Mouse (Mus musculus) heart, postnatal 36 days (tissue): Measurements from ENCODE around the gene Gm11639. TPM values are rescaled to one million over a fixed set of nuclear protein-coding genes. Genes with fewer than 3 reads are reported as not detected.
"Not testable (repeated sequence)": the region's sequence is repeated elsewhere in the genome, so short reads cannot be mapped to it uniquely, and the experiment has no call there.

Experiments used
- DNase-seq, 2 experiments: peaks; one replicate each; pipeline ENCODE4 v3.0.0; 2021 to 2022
- intact Hi-C: fragments of 180-260 bp; cut with DNase I; formaldehyde crosslinking; loops from one replicate; pipeline ENCODE4 v1.15.1; 2025
- total RNA-seq, 2 experiments: library from RNA; stranded (reverse); gene quantifications; 2 replicates each; pipeline ENCODE4 v1.2.3; 2021

The Gm11639 gene
- total RNA-seq, 2 experiments from 2014 or later, result 0.03 TPM

DNA sequence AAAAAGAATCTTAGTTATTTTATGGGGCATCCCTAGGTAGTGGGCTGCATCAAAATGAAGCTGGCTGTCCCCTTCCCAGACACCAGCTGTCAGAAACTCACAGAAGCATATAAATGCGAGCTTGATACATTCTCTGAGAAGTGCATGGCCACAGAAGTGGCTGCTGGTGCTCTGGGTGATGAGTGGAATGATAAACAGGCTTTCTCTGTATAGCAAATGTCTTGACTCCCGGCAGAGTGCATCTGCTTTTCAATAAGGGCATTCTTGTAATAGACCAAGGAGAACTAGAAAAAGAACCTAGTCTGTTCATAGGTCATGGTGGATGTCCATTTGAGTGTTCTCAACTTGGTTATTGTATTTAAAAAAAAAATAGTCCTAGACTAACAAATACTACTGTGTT is 345.6 kb downstream of the Gm11639 start:
- intact Hi-C loops, result no loop called here
- DNase-seq, result no peak

GRCm38 (mm10) chr11:105035081-105035480 is 349.6 kb downstream of the Gm11639 start:
- no peak for DNase-seq

DNA sequence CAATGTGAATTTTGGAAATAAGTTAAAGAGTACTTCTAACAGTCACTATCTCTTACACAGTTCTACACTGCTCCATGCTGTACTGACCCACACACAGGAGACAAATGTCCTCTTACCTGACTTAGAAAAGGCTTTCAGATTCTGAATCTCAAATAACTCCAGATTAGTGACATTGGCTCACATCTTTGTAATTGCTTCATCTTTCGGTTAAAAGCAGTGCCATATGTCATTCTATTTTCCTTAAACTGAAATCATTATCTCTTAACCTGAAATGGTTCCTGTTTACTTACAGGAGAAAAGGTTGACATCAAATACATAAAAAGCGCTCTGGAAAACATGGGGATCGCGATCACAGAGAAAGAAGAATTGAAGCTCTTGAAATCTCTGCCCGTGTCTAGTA is 377.8 kb downstream of the Gm11639 start, which contains the start of gene Efcab3:
TSS of gene Efcab3 (plus strand) at position 301 of the 400 bp plus-strand sequence.
- intact Hi-C loops, result no loop called here
- no peak for DNase-seq

More at GRCm38 (mm10) chr11:105035081-105035480, 349.6 kb downstream of the Gm11639 start:
- intact Hi-C loops, result no loop called here

- intact Hi-C loops, DNase-seq: not testable (repeated sequence)
Observed at GRCm38 (mm10) chr11:105112448-105112847, 426.9 kb downstream of the Gm11639 start.

DNA sequence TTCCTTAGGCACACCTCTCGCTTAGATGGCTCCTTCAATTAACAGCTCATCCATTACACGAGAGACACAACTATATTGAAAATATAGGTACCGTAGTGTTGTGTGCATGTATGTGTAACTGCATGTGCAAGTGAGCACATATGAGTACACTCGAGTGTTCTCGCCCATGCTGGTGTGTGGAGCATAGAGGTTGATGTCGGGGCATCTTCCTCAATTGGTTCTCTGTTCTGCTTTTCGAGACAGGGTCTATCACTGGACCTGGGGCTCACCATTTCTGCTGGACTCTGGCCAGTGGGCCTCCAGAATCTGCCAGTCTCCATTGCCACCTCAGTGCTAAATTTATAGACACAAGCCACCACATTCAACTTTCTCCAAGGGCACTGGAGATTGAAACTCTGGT is 432.3 kb downstream of the Gm11639 start:
- DNase-seq, result no peak
- intact Hi-C loops, result no loop called here

GRCm38 (mm10) chr11:105120551-105121061 is 435.1 kb downstream of the Gm11639 start:
- intact Hi-C loops, result loop anchor here (5.0 to 10.0 kb wide), 2 partner anchors 114 to 528 kb away; no protein-coding TSS in a partner anchor
- no peak for DNase-seq

- not testable (repeated sequence) for DNase-seq
- intact Hi-C loops, result loop anchor here (5.0 to 10.0 kb wide), 2 partner anchors 113 to 529 kb away; no protein-coding TSS in a partner anchor
Observed at GRCm38 (mm10) chr11:105121792-105122191, 436.3 kb downstream of the Gm11639 start.

- DNase-seq, result peak; percentile 26 to 30
- intact Hi-C loops, result loop anchor here (5.0 to 10.0 kb wide), 2 partner anchors 111 to 532 kb away; no protein-coding TSS in a partner anchor
Observed at GRCm38 (mm10) chr11:105123986-105124385, 438.5 kb downstream of the Gm11639 start.

DNA sequence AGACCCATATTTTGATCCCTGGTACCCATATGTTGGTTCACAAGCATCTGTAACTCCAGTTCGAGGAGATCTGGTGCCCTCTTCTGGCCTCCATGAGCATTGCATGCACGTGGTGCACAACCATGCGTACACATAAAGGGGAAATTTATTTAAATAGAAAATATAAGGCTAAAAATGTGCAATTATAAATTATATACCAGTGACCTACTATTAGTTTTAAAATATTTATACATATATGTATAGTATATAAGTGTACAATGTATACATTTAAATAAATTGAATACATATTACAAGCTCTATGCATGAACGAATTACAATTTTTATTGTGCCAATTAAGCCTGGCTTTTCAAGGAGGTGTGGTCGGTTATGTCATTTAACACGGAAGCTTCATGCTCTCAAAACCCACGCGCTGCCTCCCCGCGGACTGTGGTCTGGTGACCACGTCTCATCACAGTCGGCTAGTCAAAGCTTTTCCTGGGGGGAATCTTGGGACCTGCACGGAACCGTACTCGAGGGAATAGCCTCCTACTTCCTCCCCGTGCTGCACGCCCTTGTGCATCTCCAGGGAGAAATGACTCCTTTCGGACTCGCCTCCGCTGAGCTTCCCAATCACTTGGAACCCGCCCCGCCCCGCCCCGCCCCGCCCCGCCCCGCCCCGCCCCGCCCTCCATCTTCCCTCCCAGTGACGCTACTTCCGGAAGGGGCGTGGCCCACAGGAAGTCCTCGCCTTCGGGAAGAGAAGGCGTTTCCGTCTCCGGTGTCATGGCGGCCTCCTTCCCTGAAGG is 440.4 kb downstream of the Gm11639 start, which contains the start of gene Mettl2:
TSS of gene Mettl2 (plus strand) at position 691 of the 785 bp plus-strand sequence.
- intact Hi-C loops, result loop anchor here (2.0 to 10.0 kb wide), 2 partner anchors 55 to 109 kb away; no protein-coding TSS in a partner anchor
- peak; percentile 80 to 84 for DNase-seq

GRCm38 (mm10) chr11:105126520-105127029 is 441.1 kb downstream of the Gm11639 start:
- intact Hi-C loops, result loop anchor here (2.0 to 10.0 kb wide), 2 partner anchors 54 to 108 kb away; no protein-coding TSS in a partner anchor
- DNase-seq, result no peak

DNA sequence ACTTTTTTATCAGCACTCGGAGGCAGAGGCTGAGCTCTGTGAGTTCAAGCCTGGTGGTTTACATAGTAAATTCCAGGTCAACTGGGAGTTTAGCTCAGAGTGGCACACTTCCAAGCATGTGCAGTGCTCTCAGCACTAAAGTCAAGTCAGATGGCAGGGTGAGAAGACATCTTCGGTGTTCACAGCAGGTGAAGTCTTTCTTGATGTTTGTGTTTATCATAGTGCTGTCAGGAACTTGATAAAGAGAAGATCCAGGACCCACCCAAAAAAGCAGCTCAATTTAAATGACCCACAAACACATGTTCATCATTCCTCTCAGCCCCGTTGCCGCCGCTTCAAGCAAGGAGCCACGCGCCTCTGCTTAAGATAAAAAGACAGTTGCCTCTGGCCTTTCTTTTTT is 450.2 kb downstream of the Gm11639 start:
- intact Hi-C loops, result no loop called here
- no peak for DNase-seq

DNA sequence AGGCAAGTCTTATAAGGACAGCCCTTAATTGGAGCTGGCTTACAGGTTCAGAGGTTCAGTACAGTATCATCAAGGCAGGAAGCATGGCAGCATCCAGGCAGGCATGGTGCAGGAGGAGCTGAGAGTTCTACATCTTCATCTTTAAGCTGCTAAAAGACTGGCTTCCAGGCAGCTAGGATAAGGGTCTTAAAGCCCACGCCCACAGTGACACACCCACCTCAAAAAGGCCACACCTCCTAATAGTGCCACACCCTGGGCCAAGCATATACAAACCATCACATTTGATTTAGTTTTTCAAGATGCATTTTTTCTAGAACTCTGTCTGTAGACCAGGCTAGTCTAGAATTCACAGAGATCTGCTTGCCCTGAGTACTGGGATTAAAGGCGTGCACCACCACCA is 451.7 kb downstream of the Gm11639 start:
- DNase-seq, intact Hi-C loops: not testable (repeated sequence)

- intact Hi-C loops, DNase-seq: not testable (repeated sequence)
Observed at GRCm38 (mm10) chr11:105140512-105140911, 455.0 kb downstream of the Gm11639 start.

DNA sequence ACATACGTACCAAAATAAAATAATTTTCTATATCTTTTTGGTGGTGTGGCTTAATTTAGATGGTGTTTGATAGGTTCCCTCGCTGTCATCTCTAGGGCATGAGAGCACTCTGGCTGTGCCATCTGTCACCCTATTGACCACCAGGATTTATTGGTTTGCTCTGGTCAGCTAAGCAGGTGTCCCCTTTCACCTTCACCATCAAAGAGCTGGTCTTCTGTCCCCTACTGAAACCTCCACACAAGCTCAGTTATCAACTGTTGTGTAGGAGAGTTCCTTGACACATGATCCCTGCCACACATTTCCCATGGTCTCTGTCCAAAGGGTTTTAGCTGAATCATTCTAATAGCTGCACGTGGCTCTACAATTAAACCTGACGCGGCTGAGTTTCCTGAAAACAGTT is 455.6 kb downstream of the Gm11639 start:
- intact Hi-C loops, result no loop called here
- DNase-seq, result no peak

DNA sequence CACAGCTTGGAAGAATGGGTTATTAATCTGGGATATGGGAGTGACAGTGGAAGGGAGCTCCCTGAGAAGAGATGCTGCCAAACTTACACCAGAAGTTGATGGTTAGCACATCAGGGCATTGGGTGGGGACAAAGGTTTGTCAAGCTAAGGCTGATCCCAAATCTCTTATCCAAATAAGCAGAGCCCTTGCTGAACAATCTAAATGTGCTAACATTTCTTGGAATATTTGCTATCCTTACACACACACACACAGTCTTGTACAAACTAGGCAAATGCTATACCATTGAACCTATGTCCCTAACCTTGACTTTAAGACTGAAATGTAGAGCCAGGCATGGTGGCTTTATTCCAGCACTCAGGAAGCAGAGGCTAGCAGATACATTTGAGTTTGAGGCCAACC is 458.1 kb downstream of the Gm11639 start:
- DNase-seq, result no peak
- intact Hi-C loops, result no loop called here

DNA sequence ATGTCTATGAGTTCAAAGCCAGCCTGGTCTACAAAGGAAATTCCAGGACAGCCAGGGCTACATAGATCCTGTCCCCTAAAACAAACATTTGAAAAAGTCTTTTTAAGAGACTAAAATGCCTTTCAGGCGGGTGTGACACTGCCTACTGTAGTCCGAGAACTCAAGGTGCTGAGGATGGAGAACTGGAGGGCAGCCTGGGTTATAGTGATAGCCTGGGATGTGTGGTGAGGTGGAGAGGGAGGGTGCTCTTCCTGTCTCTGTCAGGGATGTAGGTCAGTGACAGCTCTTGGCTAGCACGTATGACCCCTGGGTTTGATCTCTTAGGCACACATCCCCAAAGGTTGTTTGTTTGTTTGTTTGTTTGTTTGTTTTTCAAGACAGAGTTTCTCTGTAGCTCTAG is 458.6 kb downstream of the Gm11639 start:
- DNase-seq, result no peak
- intact Hi-C loops, result no loop called here

DNA sequence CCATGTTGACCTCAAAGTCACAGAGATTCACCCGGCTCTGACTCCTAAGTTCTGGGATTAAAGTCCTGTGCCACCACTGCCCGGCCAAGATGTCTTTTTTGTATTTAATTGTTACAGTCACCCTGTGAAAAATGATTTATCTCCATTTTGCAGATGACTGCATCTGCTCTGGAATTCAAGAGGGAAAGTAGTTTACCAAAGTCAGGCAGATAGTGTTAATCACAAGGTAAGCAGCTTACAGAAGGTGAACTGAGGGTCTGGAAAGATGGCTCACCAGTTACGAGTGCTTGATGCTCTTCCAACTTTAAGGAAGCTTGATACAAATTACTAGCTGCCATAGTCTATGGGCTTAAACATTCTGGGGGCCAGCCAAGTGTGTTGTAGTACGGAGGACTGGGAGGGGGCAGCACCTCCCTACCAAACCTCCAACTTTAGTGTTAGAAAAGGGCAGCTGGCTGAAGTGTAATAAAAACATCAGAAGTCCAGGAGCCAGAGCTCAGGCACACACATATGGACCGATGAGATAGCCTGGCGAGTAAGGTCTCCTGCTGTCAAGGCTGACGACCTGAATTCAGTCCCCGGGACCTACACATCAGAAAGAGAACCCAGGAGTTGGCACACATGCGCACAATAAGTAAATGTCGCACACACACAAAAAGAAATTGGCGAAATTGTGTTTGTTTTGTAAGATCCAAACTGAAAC is 459.2 kb downstream of the Gm11639 start:
- no peak for DNase-seq
- intact Hi-C loops, result no loop called here

- DNase-seq, result no peak
- intact Hi-C loops, result no loop called here
Observed at GRCm38 (mm10) chr11:105145211-105145610, 459.7 kb downstream of the Gm11639 start.

GRCm38 (mm10) chr11:105146593-105146992 is 461.1 kb downstream of the Gm11639 start, which contains the start of gene Gm10842:
Gene Gm10842, plus strand, starts transcription at chr11:105146893.
- DNase-seq, result no peak
- intact Hi-C loops, result no loop called here

- DNase-seq, result no peak
- intact Hi-C loops, result no loop called here
Observed at GRCm38 (mm10) chr11:105149353-105149752, 463.8 kb downstream of the Gm11639 start.

DNA sequence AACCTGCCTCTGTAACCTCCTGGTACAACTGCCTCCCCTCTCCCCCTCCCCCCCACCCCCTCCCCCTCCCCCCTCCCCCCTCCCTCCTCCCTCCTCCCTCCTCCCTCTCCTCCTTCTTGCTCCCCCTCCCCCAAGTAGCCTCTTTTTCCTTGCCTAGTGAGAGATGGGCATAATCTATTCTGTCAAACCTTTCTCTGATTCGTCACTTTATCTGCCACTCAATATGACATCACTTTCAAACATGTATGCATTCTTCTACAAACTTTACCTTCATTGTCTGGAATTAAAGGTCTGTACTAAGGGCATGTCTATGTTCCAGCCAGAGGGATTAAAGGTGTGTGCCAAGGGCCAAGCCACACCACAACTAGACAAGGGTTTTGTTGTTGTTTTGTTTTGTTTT is 464.3 kb downstream of the Gm11639 start:
- no peak for DNase-seq
- intact Hi-C loops, result no loop called here
